ENCODE assay signal across 26 mouse cellular contexts in genomic region chr2:109776374-109776773, GRCm38 (mm10).
"Had no signal": no experiment of that assay in that cellular context is flagged by ENCODE, and none has a peak within 500 bp of the region (broad histone marks: within the 10 kb centered on the region; RNA-seq: fewer than 3 reads in every experiment).

No protein-coding gene starts in this region.

- ATAC-seq: hindbrain, embryonic 16.5 days; inflammation-experienced regulatory T-cells, adult 6 months; intestine, embryonic 15.5 days; intestine, postnatal 0 days had no signal

- H3K36me3 ChIP-seq: heart, embryonic 13.5 days; heart, embryonic 15.5 days; hindbrain, embryonic 10.5 days; hindbrain, embryonic 12.5 days; intestine, embryonic 15.5 days; limb, embryonic 10.5 days; limb, embryonic 12.5 days; liver, embryonic 13.5 days had no signal

- H3K4me2 ChIP-seq: heart, embryonic 11.5 days; heart, embryonic 13.5 days; heart, embryonic 15.5 days; hindbrain, embryonic 12.5 days; hindbrain, embryonic 14.5 days; intestine, embryonic 15.5 days; limb, embryonic 12.5 days; liver, embryonic 11.5 days; liver, embryonic 13.5 days had no signal

- DNase-seq: gastrocnemius, postnatal 14 days; gastrocnemius, postnatal 36 days; heart, adult 11 months; heart, adult 2 months; heart, postnatal 4 days; kidney, adult 18-20 months; kidney, adult 9 months; kidney, postnatal 10 days; kidney, postnatal 4 days; liver; liver, embryonic 13.5 days had no signal

- H3K9ac ChIP-seq: heart, embryonic 13.5 days; heart, embryonic 15.5 days; hindbrain, embryonic 12.5 days; hindbrain, embryonic 14.5 days; intestine, embryonic 15.5 days; limb, embryonic 12.5 days; liver, embryonic 13.5 days had no signal

- H3K4me3 ChIP-seq: heart, adult 2 months; heart, embryonic 13.5 days; heart, embryonic 15.5 days; hindbrain, embryonic 10.5 days; hindbrain, embryonic 12.5 days; intestine, embryonic 15.5 days; layer of hippocampus, adult 2 months; left cerebral cortex, adult 2 months; limb, embryonic 10.5 days; limb, embryonic 12.5 days; liver, embryonic 13.5 days had no signal

- H3K27me3 ChIP-seq: heart, embryonic 13.5 days; heart, embryonic 15.5 days; hindbrain, embryonic 12.5 days; intestine, embryonic 15.5 days; limb, embryonic 12.5 days; liver, embryonic 13.5 days had no signal

- H3K4me1 ChIP-seq: heart, embryonic 13.5 days; heart, embryonic 15.5 days; hindbrain, embryonic 10.5 days; hindbrain, embryonic 12.5 days; intestine, embryonic 15.5 days; limb, embryonic 10.5 days; limb, embryonic 12.5 days; liver, embryonic 13.5 days had no signal

- H3K9me3 ChIP-seq: heart, embryonic 13.5 days; heart, embryonic 15.5 days; hindbrain, embryonic 10.5 days; hindbrain, embryonic 12.5 days; intestine, embryonic 15.5 days; limb, embryonic 10.5 days; limb, embryonic 12.5 days; liver, embryonic 13.5 days had no signal

- H3K27ac ChIP-seq: heart, adult 2 months; heart, embryonic 13.5 days; heart, embryonic 15.5 days; hindbrain, embryonic 10.5 days; hindbrain, embryonic 12.5 days; hindbrain, embryonic 14.5 days; intestine, embryonic 15.5 days; layer of hippocampus, adult 2 months; left cerebral cortex, adult 2 months; limb, embryonic 10.5 days; limb, embryonic 12.5 days; liver, embryonic 13.5 days had no signal
